Mouse (Mus musculus) lung, embryonic 16.5 days (tissue): ENCODE measurements around the gene Cop1. TPM values are rescaled to one million over a fixed set of nuclear protein-coding genes. Genes with fewer than 3 reads are reported as not detected.

Experiments
- ATAC-seq: fragments of 200-750 bp; cut with Nextera tagmentation; 2 replicates; pipeline ENCODE4 v1.8.0; 2017; ENCODE audit warnings: low read depth, mild to moderate bottlenecking, moderate library complexity
- H3K27ac ChIP-seq: fragments of 300-500 bp; sonication (generic); 2 replicates; pipeline ENCODE4 v1.5.1; 2014; ENCODE audit warnings: mild to moderate bottlenecking, control low read depth, low read length
- H3K27me3 ChIP-seq: fragments of 300-500 bp; sonication (generic); 2 replicates; pipeline ENCODE4 v1.6.1; 2014; ENCODE audit warnings: low read depth, low read length, mixed read lengths; ENCODE audit not compliant: control insufficient read depth, insufficient read depth
- H3K36me3 ChIP-seq: fragments of 300-500 bp; sonication (generic); 2 replicates; pipeline ENCODE4 v1.6.1; 2014; ENCODE audit warnings: low read length; ENCODE audit not compliant: control insufficient read depth, insufficient read depth
- H3K4me1 ChIP-seq: fragments of 300-500 bp; sonication (generic); replicated peaks from 2 replicates; pipeline ENCODE4 v1.6.1; 2014; ENCODE audit warnings: low read length, mixed read lengths; ENCODE audit not compliant: control insufficient read depth, insufficient read depth
- H3K4me2 ChIP-seq: fragments of 300-500 bp; sonication (generic); 2 replicates; pipeline ENCODE4 v1.6.1; 2014; ENCODE audit warnings: low read depth, low read length, control low read depth
- H3K4me3 ChIP-seq: fragments of 300-500 bp; sonication (generic); 2 replicates; pipeline ENCODE4 v1.5.1; 2014; ENCODE audit warnings: mild to moderate bottlenecking, low read length, control low read depth
- H3K9ac ChIP-seq: fragments of 300-500 bp; sonication (generic); 2 replicates; pipeline ENCODE4 v1.6.1; 2014; ENCODE audit warnings: low read length, control low read depth
- H3K9me3 ChIP-seq: fragments of 300-500 bp; sonication (generic); 2 replicates; pipeline ENCODE4 v1.6.1; 2016; ENCODE audit warnings: low read length; ENCODE audit not compliant: control insufficient read depth
- WGBS: fragments of 180-500 bp; shearing (Covaris S2); extraction: QIAGEN DNeasy Blood & Tissue Kit; methylation state at CpG from one replicate; pipeline ENCODE4 v1.1.7; 2014; 5-methylcytosine and 5-hydroxymethylcytosine counted together
- microRNA-seq: library from miRNA; unstranded; fragments of <30 nt; microRNA quantifications from one replicate; pipeline ENCODE4, GENCODE M21; 2016
- polyA plus RNA-seq: library from polyadenylated mRNA; unstranded; fragments of >200 nt; fragmentation: Nextera tagmentation; extraction: Ambion mirVana; gene quantifications from 2 replicates; pipeline ENCODE4 v1.2.1, GENCODE M21; 2015

The Cop1 gene
- polyA plus RNA-seq, 1 experiment from 2014 or later, result 12.7 TPM

GRCm38 (mm10) chr1:159392667-159393066, 160.5 kb downstream of the Cop1 start:
- no peak overlapping the region for H3K4me2 ChIP-seq
- no peak for ATAC-seq
- H3K4me1 ChIP-seq, result no peaks in the 10 kb centered on the region
- H3K27ac ChIP-seq, result no peak overlapping the region
- H3K36me3 ChIP-seq, result no peaks in the 10 kb centered on the region
- H3K9ac ChIP-seq, result no peak overlapping the region
- H3K4me3 ChIP-seq, result no peak overlapping the region
- H3K9me3 ChIP-seq, result no peaks in the 10 kb centered on the region
- no peaks in the 10 kb centered on the region for H3K27me3 ChIP-seq
- WGBS, result 54% methylated on average over 8 of the region's 8 CpGs

- no peaks in the 10 kb centered on the region for H3K36me3 ChIP-seq
- H3K9me3 ChIP-seq, result no peaks in the 10 kb centered on the region
- H3K27ac ChIP-seq, result no peak overlapping the region
- H3K27me3 ChIP-seq, result no peaks in the 10 kb centered on the region
- ATAC-seq, result no peak
- H3K9ac ChIP-seq, result no peak overlapping the region
- no peak overlapping the region for H3K4me3 ChIP-seq
- WGBS, result 19% methylated on average over 6 of the region's 6 CpGs
- no peak overlapping the region for H3K4me2 ChIP-seq
- no peaks in the 10 kb centered on the region for H3K4me1 ChIP-seq
These were observed 161.1 kb downstream of the Cop1 start for GRCm38 (mm10) chr1:159393070-159393699.

GRCm38 (mm10) chr1:159393931-159394330, 161.8 kb downstream of the Cop1 start:
- H3K4me2 ChIP-seq, result no peak overlapping the region
- H3K4me3 ChIP-seq, result no peak overlapping the region
- no peaks in the 10 kb centered on the region for H3K9me3 ChIP-seq
- 5% methylated on average over 1 of the region's 1 CpGs for WGBS
- no peaks in the 10 kb centered on the region for H3K36me3 ChIP-seq
- H3K27me3 ChIP-seq, result no peaks in the 10 kb centered on the region
- no peak overlapping the region for H3K27ac ChIP-seq
- no peak for ATAC-seq
- no peaks in the 10 kb centered on the region for H3K4me1 ChIP-seq
- H3K9ac ChIP-seq, result no peak overlapping the region

GRCm38 (mm10) chr1:159396515-159396914, 164.4 kb downstream of the Cop1 start:
- ATAC-seq, result no peak
- Histone ChIP-seq H3K9ac (no peak overlapping the region), H3K4me1 (no peaks in the 10 kb centered on the region), H3K36me3 (no peaks in the 10 kb centered on the region), H3K4me3 (peak overlapping the region; percentile 23; the same call in 1 of the 2 replicates), H3K4me2 (peak overlapping the region; percentile 52), H3K9me3 (no peaks in the 10 kb centered on the region), H3K27ac (no peak overlapping the region), H3K27me3 (no peaks in the 10 kb centered on the region)
- WGBS, result 5% methylated on average over 9 of the region's 9 CpGs

Small RNA genes within 50 kb of the gene (microRNA-seq; reads per million reads assigned to microRNA genes)
- 13.8 reads per million, percentile 29 among the genes with 10 or more reads in this experiment for gene Mir1843b
